Mouse (Mus musculus) cerebellum, adult 2 months (tissue): ENCODE measurements around the gene Kctd19.

Experiments used
- CTCF ChIP-seq: fragments of 200-500 bp; IDR thresholded peaks from 2 replicates; pipeline ENCODE4 v1.5.1; 2011; ENCODE audit warnings: low read depth, mild to moderate bottlenecking, control low read depth, low read length, moderate library complexity, borderline replicate concordance; ENCODE audit not compliant: insufficient read depth
- POLR2A ChIP-seq: fragments of 200-500 bp; IDR thresholded peaks from 2 replicates; pipeline ENCODE4 v1.6.1; 2011; ENCODE audit warnings: low read length, control low read depth, borderline replicate concordance; ENCODE audit not compliant: insufficient read depth

DNA sequence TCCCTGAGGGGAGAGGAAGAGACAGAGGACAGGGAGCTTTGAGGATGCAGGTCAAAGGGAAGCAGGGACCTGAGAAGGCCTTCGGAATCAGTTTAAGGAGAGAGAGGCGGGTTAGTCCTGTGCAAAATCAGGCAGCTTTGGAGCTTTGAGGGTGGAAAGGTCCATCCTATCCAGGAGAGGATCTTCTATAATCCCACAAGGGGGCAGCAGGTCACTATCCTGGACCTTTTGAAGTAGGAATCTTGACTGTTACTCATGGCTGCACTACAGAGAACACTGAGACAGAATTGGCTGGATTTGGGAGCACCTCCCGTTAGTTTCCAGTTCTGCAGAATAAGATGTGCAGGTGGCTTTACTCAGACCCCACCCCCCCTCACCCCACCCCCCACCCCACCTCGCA, 53.7 kb downstream of the Kctd19 start:
- TF ChIP-seq CTCF: peak; percentile 51; the same call in 1 of the 2 replicates
- no peak for TF ChIP-seq POLR2A
